Mouse (Mus musculus) spleen, adult 2 months (tissue): ENCODE measurements around the gene Atf2. TPM values are rescaled to one million over a fixed set of nuclear protein-coding genes. Genes with fewer than 3 reads are reported as not detected.

Experiments used
- DNase-seq, 2 experiments: peaks; one replicate each; pipeline versions ENCODE4 v3.0.0 to v3.0.0-alpha.2; 2012 to 2021; ENCODE audit warnings: low spot score in 2 of 2, low read depth in 1 of 2
- H3K27ac ChIP-seq: fragments of 200-500 bp; 2 replicates; pipeline ENCODE4 v1.5.1; 2012; ENCODE audit warnings: low read length, inconsistent platforms; ENCODE audit not compliant: insufficient read depth
- H3K27me3 ChIP-seq: fragments of 200-500 bp; 2 replicates; pipeline ENCODE4 v1.6.1; 2012; ENCODE audit warnings: mild to moderate bottlenecking, moderate library complexity, low read length, inconsistent platforms; ENCODE audit not compliant: control insufficient read depth, insufficient read depth
- H3K36me3 ChIP-seq: fragments of 200-500 bp; 2 replicates; pipeline ENCODE4 v1.6.1; 2012; ENCODE audit warnings: mild to moderate bottlenecking, low read length, inconsistent platforms; ENCODE audit not compliant: control insufficient read depth, insufficient read depth
- H3K4me1 ChIP-seq: fragments of 200-500 bp; 2 replicates; pipeline ENCODE4 v1.6.1; 2011; ENCODE audit warnings: inconsistent platforms; ENCODE audit not compliant: control insufficient read depth, insufficient read depth, insufficient read length
- H3K4me3 ChIP-seq: fragments of 200-500 bp; 2 replicates; pipeline ENCODE4 v1.5.1; 2011; ENCODE audit warnings: mild to moderate bottlenecking, inconsistent platforms; ENCODE audit not compliant: insufficient read depth, insufficient read length; ENCODE audit errors: extremely low read depth
- CTCF ChIP-seq: fragments of 200-500 bp; IDR thresholded peaks from 2 replicates; pipeline ENCODE4 v1.5.1; 2011; ENCODE audit warnings: mild to moderate bottlenecking, inconsistent platforms; ENCODE audit not compliant: insufficient read depth, insufficient read length, insufficient replicate concordance; ENCODE audit errors: extremely low read depth
- POLR2A ChIP-seq: fragments of 200-500 bp; IDR thresholded peaks from 2 replicates; pipeline ENCODE4 v1.6.1; 2011; ENCODE audit warnings: low read depth, low read length, inconsistent platforms
- WGBS: fragments of 180-500 bp; shearing (Covaris S2); methylation state at CpG from one replicate; pipeline ENCODE4 v1.1.7; 2018; 5-methylcytosine and 5-hydroxymethylcytosine counted together
- polyA plus RNA-seq: library from polyadenylated mRNA; depleted of rRNA; stranded (reverse); fragments of >200 nt; gene quantifications from 2 replicates; pipeline ENCODE4 v1.2.3, GENCODE M21; 2012

Atf2 gene
- polyA plus RNA-seq, 1 experiment, result 8.7 TPM

GRCm38 (mm10) chr2:73790332-73790731 lies 102.1 kb downstream of the Atf2 start:
- no peak overlapping the region for H3K27ac ChIP-seq
- 80% methylated on average over 2 of the region's 2 CpGs for WGBS
- no peaks in the 10 kb centered on the region for H3K27me3 ChIP-seq
- TF ChIP-seq POLR2A (no peak), CTCF (no peak)
- no peak overlapping the region for H3K4me3 ChIP-seq
- H3K36me3 ChIP-seq, result no peaks in the 10 kb centered on the region
- DNase-seq, result no peak
- H3K4me1 ChIP-seq, result no peaks in the 10 kb centered on the region

DNA sequence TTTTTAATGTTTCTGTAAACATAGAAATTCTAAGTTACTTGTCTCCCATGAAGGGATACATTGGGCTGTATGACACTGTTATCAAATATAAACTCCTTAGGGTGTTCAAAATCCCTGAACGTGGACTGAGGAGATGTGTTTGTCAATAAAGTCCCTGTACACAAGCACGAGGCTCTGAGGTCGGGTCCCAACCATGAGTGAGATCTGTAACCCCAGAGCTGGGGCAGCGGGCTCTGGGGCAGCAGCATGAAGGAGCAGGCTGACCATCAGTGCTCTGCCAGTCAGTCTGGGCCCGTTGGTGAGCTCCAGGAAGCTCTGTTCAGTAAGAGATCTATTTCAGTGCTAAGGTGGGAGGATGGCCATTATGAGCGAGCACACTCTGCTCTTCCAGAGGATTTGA lies 104.0 kb downstream of the Atf2 start:
- no peak for DNase-seq
- WGBS, result 71% methylated on average over 6 of the region's 6 CpGs
- no peak for TF ChIP-seq POLR2A
- Histone ChIP-seq H3K4me3 (no peak overlapping the region), H3K27ac (no peak overlapping the region), H3K36me3 (no peaks in the 10 kb centered on the region), H3K4me1 (no peaks in the 10 kb centered on the region), H3K27me3 (no peaks in the 10 kb centered on the region)

- Histone ChIP-seq H3K27me3 (peaks cover 2% of the 10 kb centered on the region), H3K4me1 (no peaks in the 10 kb centered on the region), H3K36me3 (no peaks in the 10 kb centered on the region), H3K27ac (no peak overlapping the region), H3K4me3 (no peak overlapping the region)
- TF ChIP-seq POLR2A (no peak), CTCF (no peak)
- no peak for DNase-seq
- 14% methylated on average over 9 of the region's 9 CpGs for WGBS
Measured at GRCm38 (mm10) chr2:73782371-73782905, 110.0 kb downstream of the Atf2 start.

DNA sequence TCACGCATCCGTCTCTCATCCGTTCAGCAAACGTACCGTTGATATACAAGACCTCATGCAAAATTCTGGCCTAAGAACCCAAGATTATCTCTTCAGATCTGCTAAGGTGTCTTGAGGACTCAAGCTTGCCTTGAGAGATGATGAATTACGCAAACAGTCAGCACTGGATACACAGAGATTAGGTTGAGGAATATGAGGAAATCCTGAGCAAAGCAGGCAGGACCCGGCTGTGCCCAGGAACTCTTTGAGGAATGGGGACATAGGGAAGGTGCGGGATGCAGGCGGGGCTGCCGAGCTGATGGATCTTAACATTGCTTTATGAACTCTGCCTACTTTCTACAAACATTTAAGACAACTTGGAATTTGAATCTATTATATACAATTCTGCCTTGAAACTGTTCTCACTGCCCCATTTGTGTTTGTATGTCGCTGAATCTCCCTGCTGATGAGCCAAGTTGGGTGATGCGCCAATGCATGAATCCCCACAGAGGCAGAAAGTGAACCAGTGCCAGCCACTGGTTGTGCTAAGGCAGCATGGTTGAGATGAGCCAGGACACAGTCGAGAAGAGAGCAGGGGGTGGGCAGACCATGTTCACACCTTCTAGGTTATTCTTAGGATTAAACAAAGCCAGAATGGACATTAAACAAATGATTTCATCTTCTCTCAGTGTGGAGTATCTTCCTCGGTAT lies 112.0 kb downstream of the Atf2 start:
- no peak overlapping the region for H3K27ac ChIP-seq
- peaks cover 6% of the 10 kb centered on the region for H3K27me3 ChIP-seq
- no peak for DNase-seq
- no peak overlapping the region for H3K4me3 ChIP-seq
- H3K4me1 ChIP-seq, result peaks cover under 1% of the 10 kb centered on the region; the same call in 1 of the 2 replicates
- WGBS, result 85% methylated on average over 14 of the region's 14 CpGs
- H3K36me3 ChIP-seq, result no peaks in the 10 kb centered on the region
- TF ChIP-seq CTCF, result no peak
- TF ChIP-seq POLR2A, result no peak

- WGBS, result 74% methylated on average over 7 of the region's 7 CpGs
- TF ChIP-seq POLR2A, result no peak
- TF ChIP-seq CTCF, result no peak
- H3K36me3 ChIP-seq, result no peaks in the 10 kb centered on the region
- DNase-seq, result no peak
- H3K4me1 ChIP-seq, result peaks cover 4% of the 10 kb centered on the region
- H3K27ac ChIP-seq, result no peak overlapping the region
- peaks cover 13% of the 10 kb centered on the region for H3K27me3 ChIP-seq
- no peak overlapping the region for H3K4me3 ChIP-seq
Measured at GRCm38 (mm10) chr2:73779796-73780195, 112.6 kb downstream of the Atf2 start.

GRCm38 (mm10) chr2:73779016-73779595 lies 113.3 kb downstream of the Atf2 start:
- H3K36me3 ChIP-seq, result no peaks in the 10 kb centered on the region
- TF ChIP-seq POLR2A, result no peak
- no peak for TF ChIP-seq CTCF
- H3K4me3 ChIP-seq, result no peak overlapping the region
- peaks cover 6% of the 10 kb centered on the region for H3K4me1 ChIP-seq
- DNase-seq, result no peak
- H3K27me3 ChIP-seq, result peaks cover 15% of the 10 kb centered on the region
- no peak overlapping the region for H3K27ac ChIP-seq
- WGBS, result 71% methylated on average over 4 of the region's 4 CpGs

DNA sequence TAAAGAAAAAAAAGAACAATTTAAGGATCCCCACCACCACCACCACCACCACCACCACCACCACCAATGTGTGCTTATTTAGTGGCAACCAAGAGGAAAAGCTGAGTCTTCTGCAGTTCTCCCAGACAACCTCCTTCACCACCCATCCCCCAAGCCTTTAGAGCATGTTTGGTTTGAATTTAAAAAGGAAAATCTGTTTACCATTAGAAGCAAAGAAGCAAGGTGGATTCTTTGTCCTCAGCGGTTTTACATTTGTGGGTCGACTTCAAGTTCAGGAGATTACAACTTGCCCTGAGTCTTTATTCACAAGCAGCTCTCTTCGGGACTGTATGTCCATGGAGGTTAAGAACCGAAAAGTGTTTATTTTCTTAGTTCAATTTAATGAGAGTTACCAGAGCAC lies 115.5 kb downstream of the Atf2 start:
- TF ChIP-seq CTCF, result no peak
- no peak for TF ChIP-seq POLR2A
- 56% methylated on average over 4 of the region's 4 CpGs for WGBS
- no peak overlapping the region for H3K27ac ChIP-seq
- H3K4me3 ChIP-seq, result no peak overlapping the region
- no peaks in the 10 kb centered on the region for H3K36me3 ChIP-seq
- H3K27me3 ChIP-seq, result peaks cover 15% of the 10 kb centered on the region
- peaks cover 6% of the 10 kb centered on the region for H3K4me1 ChIP-seq
- no peak for DNase-seq
